Mouse (Mus musculus) liver, postnatal 0 days (tissue): ENCODE measurements around the gene Gnb3.
A peak's percentile ranks its signal among the peaks of the same experiment; 100 is the strongest.

Source experiments
- CTCF ChIP-seq: sonication (generic); IDR thresholded peaks from 2 replicates; pipeline ENCODE4 v1.5.1; 2016; ENCODE audit warnings: antibody characterized with exemption, low read depth
- EP300 ChIP-seq: IDR thresholded peaks from 2 replicates; pipeline ENCODE4 v1.6.1; 2016; ENCODE audit warnings: antibody characterized with exemption, low read depth, mild to moderate bottlenecking

- TF ChIP-seq CTCF (peak; percentile 66), EP300 (no peak)
Measured at GRCm38 (mm10) chr6:124856916-124857839, 17.1 kb upstream of the Gnb3 start, which contains the start of gene P3h3.
